Comparison of ENCODE assay signal across 7 mouse cellular contexts in the genomic region with DNA sequence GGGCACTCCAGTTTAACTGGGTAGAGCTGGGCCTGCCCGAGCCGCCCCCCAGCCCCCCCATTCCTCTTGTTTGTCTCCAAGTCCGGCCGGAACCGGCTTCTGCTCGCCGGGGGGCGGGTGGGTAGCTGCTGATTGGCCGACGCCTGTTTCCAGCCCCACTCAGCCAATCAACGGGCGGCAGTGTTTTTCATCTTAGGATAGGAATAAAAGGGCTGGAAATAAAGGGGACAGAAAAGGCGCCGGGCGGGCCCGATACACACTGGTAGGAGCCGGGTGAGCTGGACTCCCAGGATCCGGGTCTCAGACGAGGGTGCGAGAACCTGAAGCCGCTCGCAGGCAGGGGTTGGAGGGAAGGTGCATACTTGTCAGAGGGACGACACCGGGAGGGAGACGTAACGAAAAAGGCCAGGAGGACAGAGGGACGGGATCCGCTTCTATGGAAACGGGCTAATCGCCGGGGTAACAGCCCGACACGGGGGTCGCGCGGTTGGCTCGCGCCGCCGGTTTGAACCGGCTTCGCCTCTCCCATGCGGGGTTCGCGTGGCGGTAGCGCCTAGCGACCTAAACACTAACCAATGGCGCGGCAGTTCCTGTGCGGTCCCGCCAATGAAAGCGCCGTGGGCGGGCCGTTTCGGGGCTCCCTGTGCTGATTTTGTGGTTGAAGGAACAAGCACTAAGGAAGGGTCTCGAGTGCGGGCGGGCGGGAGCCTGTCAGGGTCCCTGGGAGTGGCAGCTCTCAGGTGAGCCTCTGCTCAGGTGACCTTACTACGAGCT. TPM values are rescaled to one million over a fixed set of nuclear protein-coding genes. Genes with fewer than 3 reads are reported as not detected.
DNase-seq lines count a peak whose midpoint lies in the region; ATAC-seq and TF ChIP-seq lines count a peak whose summit lies in the region.

A gene (plus strand): TSS at position 226 of the 774 bp plus-strand sequence.

- peaks cover 1% of the 10 kb centered on the region; the same call in 1 of the 2 replicates for H3K36me3 ChIP-seq in intestine, postnatal 0 days (ENCODE audit: control insufficient read depth, insufficient read depth)
- no peaks in the 10 kb centered on the region for H3K36me3 ChIP-seq in midbrain, embryonic 12.5 days
- peaks cover 4% of the 10 kb centered on the region; the same call in 1 of the 2 replicates for H3K36me3 ChIP-seq in small intestine, adult 2 months (ENCODE audit: control insufficient read depth, insufficient read depth, low read length)

- no peak for TF ChIP-seq CTCF in intestine, postnatal 0 days (IDR thresholded peaks at IDR 0.05; ENCODE audit: low read depth)
- TF ChIP-seq CTCF in small intestine, adult 2 months (IDR thresholded peaks at IDR 0.05; ENCODE audit: extremely low read depth, insufficient read length, insufficient replicate concordance, low read depth, low read length), result no peak

- no peaks in the 10 kb centered on the region for H3K9me3 ChIP-seq in intestine, postnatal 0 days (ENCODE audit: control insufficient read depth)
- no peaks in the 10 kb centered on the region for H3K9me3 ChIP-seq in midbrain, embryonic 12.5 days

- WGBS in intestine, postnatal 0 days, result under 1% methylated on average over 62 of the region's 62 CpGs
- under 1% methylated on average over 62 of the region's 62 CpGs for WGBS in midbrain, embryonic 12.5 days
- WGBS in small intestine, adult 2 months, result 1% methylated on average over 62 of the region's 62 CpGs

- peak; percentile 83 for ATAC-seq in intestine, postnatal 0 days
- ATAC-seq in midbrain, embryonic 12.5 days (ENCODE audit: low FRiP score, low read depth), result peak; percentile 95

- intact Hi-C loops in left cerebral cortex, postnatal 4 days (cut with DNase I), result loop anchor here (5.0 kb wide), 1 partner anchor 41 kb away; no protein-coding TSS in a partner anchor

- peak; percentile 92 for DNase-seq in adrenal gland, adult 8-10 months
- peak; percentile 96 for DNase-seq in embryo, embryonic 9.5 days (ENCODE audit: extremely low spot score)
- no peak for DNase-seq in gonadal fat pad, adult 2 months (ENCODE audit: low read depth)
- peak; percentile 99 for DNase-seq in left cerebral cortex, postnatal 4 days

- no peaks in the 10 kb centered on the region for H3K27me3 ChIP-seq in intestine, postnatal 0 days (replicated peaks; ENCODE audit: control insufficient read depth, insufficient read depth, low read length)
- H3K27me3 ChIP-seq in midbrain, embryonic 12.5 days, result no peaks in the 10 kb centered on the region; the same call in 1 of the 2 replicates
- no peaks in the 10 kb centered on the region for H3K27me3 ChIP-seq in small intestine, adult 2 months (ENCODE audit: control insufficient read depth, insufficient read depth, low read length)

- peak within 1 kb of the TSS; percentile 90 for H3K27ac ChIP-seq in intestine, postnatal 0 days (ENCODE audit: low read depth, low read length)
- H3K27ac ChIP-seq in midbrain, embryonic 12.5 days (replicated peaks), result peak within 1 kb of the TSS; percentile 94
- peak within 1 kb of the TSS; percentile 91 for H3K27ac ChIP-seq in small intestine, adult 2 months (ENCODE audit: insufficient read depth, low read depth, low read length)

- peak within 1 kb of the TSS; percentile 62 for H3K4me3 ChIP-seq in intestine, postnatal 0 days (ENCODE audit: low read depth, low read length)
- peak within 1 kb of the TSS; percentile 69 for H3K4me3 ChIP-seq in midbrain, embryonic 12.5 days
- H3K4me3 ChIP-seq in small intestine, adult 2 months (ENCODE audit: low read depth, low read length), result peak within 1 kb of the TSS; percentile 75

- peak within 1 kb of the TSS; percentile 81 for H3K9ac ChIP-seq in intestine, postnatal 0 days (ENCODE audit: low read depth, low read length)
- H3K9ac ChIP-seq in midbrain, embryonic 12.5 days (replicated peaks), result peak within 1 kb of the TSS; percentile 92

- H3K4me1 ChIP-seq in intestine, postnatal 0 days (replicated peaks; ENCODE audit: control insufficient read depth, insufficient read depth, low read length), result peaks cover 7% of the 10 kb centered on the region; the same call in 1 of the 2 replicates
- peaks cover 13% of the 10 kb centered on the region for H3K4me1 ChIP-seq in midbrain, embryonic 12.5 days
- H3K4me1 ChIP-seq in small intestine, adult 2 months (ENCODE audit: control insufficient read depth, insufficient read depth, insufficient read length, low read length), result peaks cover 2% of the 10 kb centered on the region

- TF ChIP-seq POLR2A in small intestine, adult 2 months (IDR thresholded peaks at IDR 0.05; ENCODE audit: low read depth, low read length), result peak; percentile 75

- peak within 1 kb of the TSS; percentile 98 for H3K4me2 ChIP-seq in intestine, postnatal 0 days (replicated peaks; ENCODE audit: low read depth)
- peak within 1 kb of the TSS; percentile 88 for H3K4me2 ChIP-seq in midbrain, embryonic 12.5 days (replicated peaks)

RNA-seq across cellular contexts. Expression of the gene that starts here (rescaled TPM):
- total RNA-seq in adrenal gland, adult 8-10 months (2022), result 10 to 100 TPM; 22.5 to 29.8 (median 23.2) TPM
- polyA plus RNA-seq in gonadal fat pad, adult 2 months (2012; rRNA removed), result 18.5 and 23.8 TPM in 2 replicates
- 46.4 and 59.5 TPM in 2 replicates for polyA plus RNA-seq in intestine, postnatal 0 days (2015; fragmentation: Nextera tagmentation; extraction: Ambion mirVana)
- total RNA-seq in left cerebral cortex, postnatal 4 days (2021), result 10 to 100 TPM; 43.5 to 51.1 TPM
- 12.7 and 15.4 TPM in 2 replicates for polyA plus RNA-seq in midbrain, embryonic 12.5 days (2016; fragmentation: Nextera tagmentation; extraction: Ambion mirVana)
- polyA plus RNA-seq in small intestine, adult 2 months (2012; rRNA removed), result 165 and 508 TPM in 2 replicates
